Mouse (Mus musculus) liver (tissue): ENCODE results near the gene Arg2.
"Not testable (repeated sequence)": the region's sequence is repeated elsewhere in the genome, so short reads cannot be mapped to it uniquely, and the experiment has no call there.

Source experiments
- DNase-seq: peaks from one replicate; pipeline ENCODE4 v3.0.0-alpha.2; 2020; ENCODE audit warnings: mixed read lengths

The Arg2 gene

GRCm38 (mm10) chr12:79171269-79171995 lies 40.9 kb downstream of the Arg2 start:
- DNase-seq, result no peak

GRCm38 (mm10) chr12:79172019-79172941 lies 41.7 kb downstream of the Arg2 start, which contains the start of gene Vti1b:
TSS of gene Vti1b (minus strand) at chr12:79172667.
- peak; percentile 91 for DNase-seq

GRCm38 (mm10) chr12:79173721-79174120 lies 43.1 kb downstream of the Arg2 start:
- peak; percentile 35 for DNase-seq

GRCm38 (mm10) chr12:79175998-79176397 lies 45.4 kb downstream of the Arg2 start:
- no peak for DNase-seq

- DNase-seq, result not testable (repeated sequence)
These were observed 54.6 kb downstream of the Arg2 start for GRCm38 (mm10) chr12:79185160-79185559.

- peak; percentile 90 for DNase-seq
These were observed 60.5 kb downstream of the Arg2 start for GRCm38 (mm10) chr12:79190931-79191673.

- DNase-seq, result peak; percentile 84
These were observed 61.1 kb downstream of the Arg2 start for GRCm38 (mm10) chr12:79191701-79192100.

GRCm38 (mm10) chr12:79192193-79192592 lies 61.6 kb downstream of the Arg2 start, which contains the start of gene Rdh11:
TSS of gene Rdh11 (minus strand) at chr12:79192293.
- DNase-seq, result no peak

GRCm38 (mm10) chr12:79193441-79193840 lies 62.9 kb downstream of the Arg2 start:
- DNase-seq, result peak; percentile 74

GRCm38 (mm10) chr12:79197105-79197504 lies 66.5 kb downstream of the Arg2 start:
- DNase-seq, result no peak

GRCm38 (mm10) chr12:79201882-79202281 lies 71.3 kb downstream of the Arg2 start:
- DNase-seq, result no peak
